ENCODE assay signal across 9 mouse cellular contexts in genomic region chr1:165833910-165834632, GRCm38 (mm10). TPM values are rescaled to one million over a fixed set of nuclear protein-coding genes. Genes with fewer than 3 reads are reported as not detected.
DNase-seq lines count a peak whose midpoint lies in the region; ATAC-seq and TF ChIP-seq lines count a peak whose summit lies in the region.
"Had no signal": no experiment of that assay in that cellular context is flagged by ENCODE, and none has a peak within 500 bp of the region (broad histone marks: within the 10 kb centered on the region; RNA-seq: fewer than 3 reads in every experiment).

No protein-coding gene starts in this region.

- H3K9me3 ChIP-seq in heart, embryonic 14.5 days (ENCODE audit: control insufficient read depth, low read length), result no peaks in the 10 kb centered on the region
- no peaks in the 10 kb centered on the region for H3K9me3 ChIP-seq in heart, embryonic 10.5 days
- H3K9me3 ChIP-seq in embryonic facial prominence, embryonic 13.5 days, result no peaks in the 10 kb centered on the region
- H3K9me3 ChIP-seq in intestine, embryonic 16.5 days (ENCODE audit: control insufficient read depth, low read length), result no peaks in the 10 kb centered on the region

- 41% methylated on average over 17 of the region's 17 CpGs for WGBS in heart, embryonic 14.5 days
- WGBS in heart, embryonic 10.5 days, result 41% methylated on average over 17 of the region's 17 CpGs
- 13% methylated on average over 17 of the region's 17 CpGs for WGBS in embryonic facial prominence, embryonic 13.5 days
- 23% methylated on average over 17 of the region's 17 CpGs for WGBS in intestine, embryonic 16.5 days

- TF ChIP-seq POLR2A in myocyte (IDR thresholded peaks at IDR 0.05; ENCODE audit: insufficient read length, low read depth), result no peak

- no peak for DNase-seq in heart, embryonic 10.5 days (ENCODE audit: low spot score)
- DNase-seq in gastrocnemius, postnatal 10 days, result no peak
- no peak for DNase-seq in thymus, postnatal 25 days
- DNase-seq in layer of hippocampus, postnatal 25 days (ENCODE audit: extremely low spot score in 1 of 2, low spot score in 1 of 2), result no peak
- DNase-seq: left cerebral cortex, postnatal 4 days had no signal

- no peaks in the 10 kb centered on the region for H3K36me3 ChIP-seq in heart, embryonic 14.5 days (ENCODE audit: control insufficient read depth, insufficient read depth, low read length)
- H3K36me3 ChIP-seq in heart, embryonic 10.5 days, result no peaks in the 10 kb centered on the region
- H3K36me3 ChIP-seq in embryonic facial prominence, embryonic 13.5 days, result no peaks in the 10 kb centered on the region
- H3K36me3 ChIP-seq in intestine, embryonic 16.5 days (ENCODE audit: control insufficient read depth, insufficient read depth, low read length), result no peaks in the 10 kb centered on the region
- H3K36me3 ChIP-seq in myocyte (ENCODE audit: control insufficient read depth, insufficient read depth), result no peaks in the 10 kb centered on the region

- 0 out of 2 replicates have a peak, but pooled peaks cover 9% of the 10 kb centered on the region for H3K27me3 ChIP-seq in heart, embryonic 14.5 days (ENCODE audit: control insufficient read depth, insufficient read depth, low read length)
- peaks cover 8% of the 10 kb centered on the region for H3K27me3 ChIP-seq in heart, embryonic 10.5 days (ENCODE audit: insufficient read depth, poor library complexity, severe bottlenecking)
- H3K27me3 ChIP-seq in embryonic facial prominence, embryonic 13.5 days, result peaks cover 27% of the 10 kb centered on the region
- H3K27me3 ChIP-seq in intestine, embryonic 16.5 days (replicated peaks; ENCODE audit: control insufficient read depth, insufficient read depth, low read length), result no peaks in the 10 kb centered on the region; the same call in 1 of the 2 replicates
- no peaks in the 10 kb centered on the region for H3K27me3 ChIP-seq in myocyte (ENCODE audit: control insufficient read depth, insufficient read depth, insufficient read length)

- H3K27ac ChIP-seq in heart, embryonic 14.5 days (replicated peaks in 1 of 2; ENCODE audit: control insufficient read depth in 1 of 2, insufficient read depth in 1 of 2, low read depth in 2 of 2, low read length in 2 of 2), result no peak overlapping the region
- H3K27ac ChIP-seq in heart, embryonic 10.5 days, result no peak overlapping the region
- H3K27ac ChIP-seq in embryonic facial prominence, embryonic 13.5 days, result no peak overlapping the region
- H3K27ac ChIP-seq in intestine, embryonic 16.5 days (ENCODE audit: low read length), result no peak overlapping the region

- no peak for ATAC-seq in heart, embryonic 14.5 days (ENCODE audit: insufficient number of reproducible peaks, insufficient read depth, low FRiP score, low read depth)
- ATAC-seq in embryonic facial prominence, embryonic 13.5 days (ENCODE audit: insufficient number of reproducible peaks, insufficient read depth, low FRiP score, low TSS enrichment, low read depth), result no peak
- no peak for ATAC-seq in intestine, embryonic 16.5 days

- peak overlapping the region; percentile 34 for H3K4me2 ChIP-seq in heart, embryonic 14.5 days (ENCODE audit: low read length)
- peak overlapping the region; percentile 53 for H3K4me2 ChIP-seq in embryonic facial prominence, embryonic 13.5 days
- H3K4me2 ChIP-seq in intestine, embryonic 16.5 days (ENCODE audit: low read depth, low read length), result peak overlapping the region; percentile 32
- H3K4me2 ChIP-seq in myocyte (ENCODE audit: low read depth), result peak overlapping the region; percentile 48

- H3K4me1 ChIP-seq in heart, embryonic 14.5 days (ENCODE audit: control insufficient read depth in 2 of 2, insufficient read depth in 2 of 2, low read length in 2 of 2), result peaks cover 12 to 14% of the 10 kb centered on the region in 2 experiments
- H3K4me1 ChIP-seq in heart, embryonic 10.5 days, result peaks cover 27% of the 10 kb centered on the region
- peaks cover 31% of the 10 kb centered on the region for H3K4me1 ChIP-seq in embryonic facial prominence, embryonic 13.5 days
- peaks cover 25% of the 10 kb centered on the region; the same call in 1 of the 2 replicates for H3K4me1 ChIP-seq in intestine, embryonic 16.5 days (ENCODE audit: control insufficient read depth, insufficient read depth, low read length)

- no peak overlapping the region for H3ac ChIP-seq in myocyte (ENCODE audit: control insufficient read depth, insufficient read length)

- no peak overlapping the region for H3K9ac ChIP-seq in heart, embryonic 14.5 days (ENCODE audit: low read length)
- H3K9ac ChIP-seq in embryonic facial prominence, embryonic 13.5 days, result 0 out of 2 replicates have a peak overlapping the region, but pooled peaks have one; percentile 8
- H3K9ac ChIP-seq in intestine, embryonic 16.5 days (ENCODE audit: low read depth, low read length), result no peak overlapping the region

- no peak overlapping the region for H3K4me3 ChIP-seq in heart, embryonic 14.5 days (ENCODE audit: control insufficient read depth in 1 of 2, insufficient read depth in 1 of 2, low read depth in 1 of 2, low read length in 2 of 2)
- H3K4me3 ChIP-seq in heart, embryonic 10.5 days, result no peak overlapping the region
- H3K4me3 ChIP-seq in embryonic facial prominence, embryonic 13.5 days, result peak overlapping the region; percentile 9; the same call in 1 of the 2 replicates
- H3K4me3 ChIP-seq in intestine, embryonic 16.5 days (ENCODE audit: low read length), result 0 out of 2 replicates have a peak overlapping the region, but pooled peaks have one; percentile 6
- no peak overlapping the region for H3K4me3 ChIP-seq in myocyte

- no peaks in the 10 kb centered on the region for H3K79me2 ChIP-seq in myocyte (ENCODE audit: control insufficient read depth, insufficient read depth)

TF ChIP-seq in myocyte, 11 proteins besides CTCF, POLR2A, EP300 and RAD21:
- no peak for TF ChIP-seq E2F4 (IDR thresholded peaks at IDR 0.05; ENCODE audit: insufficient read depth)
- TF ChIP-seq POLR2AphosphoS2 (IDR thresholded peaks at IDR 0.05; ENCODE audit: insufficient read length, low read depth), result no peak
- no peak for TF ChIP-seq MAX (IDR thresholded peaks at IDR 0.05; ENCODE audit: low read depth)
- no peak for TF ChIP-seq SRF (IDR thresholded peaks at IDR 0.05; ENCODE audit: control insufficient read depth, insufficient read length, low read depth)
- TF ChIP-seq REST (IDR thresholded peaks at IDR 0.05; ENCODE audit: insufficient read depth, insufficient read length), result no peak
- TF ChIP-seq MYOD1 (IDR thresholded peaks at IDR 0.05; ENCODE audit: control insufficient read depth in 1 of 3, insufficient read length in 2 of 3, low read depth in 2 of 3), result no peak
- no peak for TF ChIP-seq CEBPB (IDR thresholded peaks at IDR 0.05; ENCODE audit: insufficient read depth, poor library complexity, severe bottlenecking)
- TF ChIP-seq MYOG (IDR thresholded peaks at IDR 0.05; ENCODE audit: control insufficient read depth in 1 of 3, insufficient read depth in 1 of 3, insufficient read length in 2 of 3, low read depth in 2 of 3), result no peak
- TF ChIP-seq TCF3 (IDR thresholded peaks at IDR 0.05; ENCODE audit: insufficient read length, low read depth), result no peak
- no peak for TF ChIP-seq TCF12 (IDR thresholded peaks at IDR 0.05; ENCODE audit: insufficient read depth, poor library complexity, severe bottlenecking)
- TF ChIP-seq USF1 (IDR thresholded peaks at IDR 0.05; ENCODE audit: low read depth), result no peak

RNA-seq across cellular contexts. Expression of gene Cd247, which starts 45.6 kb away (rescaled TPM):
- 0.35 and 0.59 TPM in 2 replicates for polyA plus RNA-seq in heart, embryonic 14.5 days (2014; fragmentation: Nextera tagmentation; extraction: Ambion mirVana)
- polyA plus RNA-seq in heart, embryonic 10.5 days (2016; fragmentation: Nextera tagmentation; extraction: Ambion mirVana), result 0.23 and 0.38 TPM in 2 replicates
- 0.87 and 1.7 TPM in 2 replicates for polyA plus RNA-seq in embryonic facial prominence, embryonic 13.5 days (2015; fragmentation: Nextera tagmentation; extraction: Ambion mirVana)
- 0.21 and 0.51 TPM in 2 replicates for polyA plus RNA-seq in intestine, embryonic 16.5 days (2015; fragmentation: Nextera tagmentation; extraction: Ambion mirVana)
- not detected for polyA plus RNA-seq in myocyte (2012; fragmentation: generic; extraction: Trizol)
- total RNA-seq in gastrocnemius, postnatal 10 days (2021), result 1 to 10 TPM; 1.6 to 1.9 TPM
- total RNA-seq in layer of hippocampus, postnatal 25 days (2021), result not detected

Comparison
In these comparisons a context has a peak if more than half of its experiments do, and no peak if none do; other contexts are left out.
1. H3K4me3 ChIP-seq: peak in embryonic facial prominence, embryonic 13.5 days (single experiment) and intestine, embryonic 16.5 days (single experiment); none in heart, embryonic 14.5 days (0 of 2), heart, embryonic 10.5 days (single experiment) and myocyte (single experiment).
2. Peak in every context shown above with its lines, with median percentiles within 50 percentile points of each other: H3K4me2 ChIP-seq.